Mouse (Mus musculus) G1E-ER4 (cell line): Measurements from ENCODE around the gene Isoc2a. TPM values are rescaled to one million over a fixed set of nuclear protein-coding genes. Genes with fewer than 3 reads are reported as not detected.

ENCODE experiments used
- GATA1 ChIP-seq: IDR thresholded peaks from one replicate; pipeline ENCODE4 v1.8.0; 2012; ENCODE audit warnings: low read length, inconsistent platforms
- polyA plus RNA-seq: library from polyadenylated mRNA; stranded (reverse); fragments of >175 nt; gene quantifications from 2 replicates; pipeline ENCODE4 v1.2.3, GENCODE M21; 2012

The Isoc2a gene
- polyA plus RNA-seq, 1 experiment, result 10.8 TPM

- no peak for TF ChIP-seq GATA1
Measured at GRCm38 (mm10) chr7:4899649-4900522, 22.9 kb downstream of the Isoc2a start.

GRCm38 (mm10) chr7:4900523-4900851, 23.5 kb downstream of the Isoc2a start:
- TF ChIP-seq GATA1, result no peak

- no peak for TF ChIP-seq GATA1
Measured at GRCm38 (mm10) chr7:4901171-4901570, 24.2 kb downstream of the Isoc2a start.

- no peak for TF ChIP-seq GATA1
Measured at GRCm38 (mm10) chr7:4902404-4902803, 25.5 kb downstream of the Isoc2a start.

- no peak for TF ChIP-seq GATA1
Measured at GRCm38 (mm10) chr7:4906466-4906950, 29.6 kb downstream of the Isoc2a start, which contains the start of gene Gm36210. Gm36210 (minus strand) TSS chr7:4906516.

- no peak for TF ChIP-seq GATA1
Measured at GRCm38 (mm10) chr7:4911561-4911960, 34.6 kb downstream of the Isoc2a start.

GRCm38 (mm10) chr7:4912248-4912647, 35.3 kb downstream of the Isoc2a start:
- no peak for TF ChIP-seq GATA1

- TF ChIP-seq GATA1, result no peak
Measured at GRCm38 (mm10) chr7:4915007-4915665, 38.2 kb downstream of the Isoc2a start, which contains the start of gene Zfp628. Zfp628 (plus strand) TSS chr7:4915217.

GRCm38 (mm10) chr7:4915669-4916416, 38.9 kb downstream of the Isoc2a start:
- no peak for TF ChIP-seq GATA1

- no peak for TF ChIP-seq GATA1
Measured at GRCm38 (mm10) chr7:4917494-4917893, 40.5 kb downstream of the Isoc2a start.

- TF ChIP-seq GATA1, result no peak
Measured at GRCm38 (mm10) chr7:4918681-4919080, 41.7 kb downstream of the Isoc2a start.

GRCm38 (mm10) chr7:4919096-4919495, 42.1 kb downstream of the Isoc2a start:
- TF ChIP-seq GATA1, result no peak

- TF ChIP-seq GATA1, result no peak
Measured at GRCm38 (mm10) chr7:4919971-4920370, 43.0 kb downstream of the Isoc2a start.

GRCm38 (mm10) chr7:4920496-4920895, 43.5 kb downstream of the Isoc2a start:
- no peak for TF ChIP-seq GATA1

GRCm38 (mm10) chr7:4920976-4921823, 44.2 kb downstream of the Isoc2a start:
- no peak for TF ChIP-seq GATA1
